Mouse (Mus musculus) frontal cortex, postnatal 14 days (tissue): ENCODE results near the gene Fnip2.
A peak's percentile ranks its signal among the peaks of the same experiment; 100 is the strongest.

Source experiments
- DNase-seq, 2 experiments: peaks; one replicate each; pipeline ENCODE4 v3.0.0; 2022; ENCODE audit warnings: low spot score in 2 of 2

Fnip2 gene

DNA sequence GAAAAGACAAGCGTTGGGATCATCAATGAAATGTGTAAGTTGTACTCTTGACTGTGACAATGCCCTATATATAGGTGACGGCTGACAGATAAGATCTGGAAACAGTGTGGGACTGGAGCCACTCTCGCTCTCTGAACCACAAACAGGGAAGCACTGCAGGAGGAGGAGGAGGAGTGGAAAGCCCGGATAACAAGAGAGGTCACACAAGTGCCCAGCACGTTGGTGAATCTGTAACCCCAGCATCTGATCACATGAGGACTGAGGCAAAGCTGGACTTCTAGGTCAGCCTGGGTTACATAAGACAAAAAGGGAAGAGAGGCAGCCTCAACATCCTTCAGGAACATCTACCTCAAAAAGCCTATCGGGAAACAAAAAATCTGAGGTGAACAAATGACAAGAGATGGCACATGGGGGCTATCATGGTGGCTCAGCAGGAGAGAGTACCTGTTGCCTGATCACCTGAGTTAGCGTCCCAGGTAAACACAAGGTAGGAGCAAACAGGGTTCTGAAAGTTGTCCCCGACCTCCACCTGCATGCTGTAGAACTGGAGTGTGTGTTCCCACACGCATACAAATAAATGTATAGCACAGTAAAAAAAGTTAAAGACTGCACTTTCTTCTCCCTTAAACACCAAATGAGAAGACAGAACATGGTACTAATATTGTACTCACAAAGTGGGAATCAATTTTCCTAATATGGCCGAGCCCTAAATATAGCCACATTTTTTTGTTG is 2.6 kb downstream of the Fnip2 start:
- DNase-seq = no peak

DNA sequence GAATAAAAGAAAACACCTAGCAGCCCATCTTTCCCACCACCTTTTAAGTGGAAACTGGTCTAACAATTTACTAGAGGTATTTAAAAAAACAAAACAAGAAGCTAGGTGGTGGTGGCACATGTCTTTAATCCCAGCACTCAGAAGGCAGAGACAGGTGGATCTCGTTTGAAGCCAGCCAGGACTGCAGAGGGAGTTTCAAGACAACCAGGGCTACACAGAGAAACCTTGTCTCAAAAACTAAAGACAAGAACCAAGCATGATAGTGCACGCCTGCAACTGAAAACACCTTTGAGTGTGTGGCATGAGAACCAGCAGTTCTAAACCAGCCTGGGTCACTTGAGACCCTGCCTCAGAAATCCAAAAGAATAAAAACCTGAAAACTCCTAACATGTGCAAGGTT is 4.1 kb downstream of the Fnip2 start:
- DNase-seq = no peak

DNA sequence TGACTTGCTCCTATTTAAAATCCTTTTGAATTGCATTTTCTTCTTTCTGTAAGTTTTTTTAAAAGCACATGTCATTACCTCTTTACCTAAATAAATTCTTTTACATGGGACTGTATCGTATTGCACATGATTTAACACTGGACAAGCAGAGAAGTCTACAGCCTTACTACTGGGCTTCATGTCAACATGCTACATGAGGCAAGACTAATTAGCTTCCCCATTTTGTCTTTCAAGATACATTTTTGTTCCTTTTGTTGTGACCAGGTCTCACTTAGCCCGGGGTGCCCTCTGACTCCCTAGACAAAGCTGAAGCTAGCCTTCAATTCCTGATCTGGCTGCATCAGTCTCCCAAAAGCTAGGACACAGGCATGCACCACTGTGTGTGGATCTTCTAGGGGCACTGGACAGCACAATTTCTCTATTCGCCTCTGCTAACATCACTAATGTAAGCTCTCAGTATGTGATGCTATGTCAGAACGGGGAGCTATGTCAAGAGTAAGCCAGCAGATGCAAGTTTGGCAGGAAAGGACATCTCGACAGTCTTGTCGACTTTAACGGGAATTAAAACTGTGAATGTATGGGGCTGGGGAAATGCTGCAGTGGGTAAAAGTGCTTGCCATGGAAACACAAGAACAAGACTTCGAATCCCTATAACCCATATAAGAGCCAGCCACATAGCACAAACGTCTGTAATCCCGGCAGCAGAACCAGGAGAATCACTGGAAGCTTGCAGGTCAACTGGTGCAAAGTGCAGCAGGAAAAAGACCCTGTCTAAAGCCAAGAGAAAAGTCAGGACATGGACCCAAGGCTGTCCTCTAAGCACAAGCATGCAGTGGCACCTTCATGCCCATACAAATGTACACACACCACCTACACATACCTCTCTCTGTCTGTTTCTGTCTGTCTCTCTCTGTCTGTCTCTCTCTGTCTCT is 5.5 kb downstream of the Fnip2 start:
- no peak for DNase-seq

DNA sequence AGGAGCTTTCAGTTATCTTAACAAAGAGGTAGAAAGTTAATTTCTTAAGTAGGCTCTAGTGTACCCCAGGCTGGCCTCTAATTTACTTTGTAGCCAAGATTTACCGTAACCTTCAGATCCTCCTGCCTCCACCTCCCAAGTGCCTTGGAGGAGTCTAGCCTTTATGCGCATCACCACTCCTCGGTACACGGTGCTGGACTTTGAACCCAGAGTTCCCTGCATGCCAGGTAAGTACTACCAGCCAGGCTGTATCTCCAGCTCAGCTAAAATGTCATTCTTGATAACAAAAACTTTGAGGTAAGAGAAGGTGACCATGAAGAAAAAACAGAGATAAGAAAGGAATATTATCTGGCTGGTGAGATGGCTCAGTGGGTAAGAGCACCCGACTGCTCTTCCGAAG is 7.0 kb downstream of the Fnip2 start:
- no peak for DNase-seq

DNA sequence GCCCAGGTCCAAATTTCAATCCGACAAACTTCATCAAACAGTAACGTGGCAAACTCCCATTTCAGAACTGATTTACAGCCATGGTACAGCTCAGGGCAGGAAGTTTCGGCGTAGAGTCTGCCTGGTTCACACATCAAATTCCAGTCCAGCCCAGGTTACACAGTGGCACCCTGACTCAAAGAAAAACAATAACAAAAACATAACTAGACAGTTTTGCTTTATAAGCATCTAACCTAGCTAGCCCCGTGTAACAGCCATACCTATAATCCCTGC is 7.9 kb downstream of the Fnip2 start:
- no peak for DNase-seq

DNA sequence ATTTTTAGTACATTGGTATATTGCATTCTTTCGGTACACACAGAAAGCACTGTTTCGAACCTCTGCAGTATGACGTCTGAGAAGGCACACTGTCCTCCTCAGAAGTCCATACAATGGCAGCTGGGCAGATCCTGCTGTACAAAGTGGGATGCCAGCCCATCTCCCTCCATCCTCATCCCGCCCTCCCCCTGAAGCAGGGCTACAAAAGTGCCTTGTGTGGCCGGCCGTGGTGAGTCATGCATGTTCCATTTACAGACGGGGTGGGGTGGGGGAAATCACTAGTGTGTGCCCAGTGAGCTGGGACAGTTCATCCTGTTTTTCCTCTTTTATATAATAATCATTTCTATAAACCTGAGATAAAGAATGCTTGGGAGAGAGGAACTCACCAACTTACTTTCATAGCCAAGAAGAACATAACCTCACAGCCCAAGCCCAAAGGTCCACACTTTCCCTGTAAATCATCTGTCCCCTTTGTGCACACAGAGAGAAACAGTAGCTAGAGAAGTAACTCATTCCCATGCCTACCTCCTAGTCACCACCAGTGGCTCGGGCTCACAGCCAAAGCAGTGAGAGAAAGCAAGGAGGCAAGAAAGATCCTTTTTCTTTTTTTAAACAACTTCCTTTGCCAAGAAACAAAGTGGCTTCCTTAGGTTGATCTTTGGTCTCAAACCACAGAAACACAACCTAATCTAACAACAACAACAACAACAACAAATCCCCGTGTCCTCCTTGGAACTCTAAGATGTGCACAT is 8.4 kb downstream of the Fnip2 start:
- DNase-seq = peak in 1 of 2 experiments; percentile 40

DNA sequence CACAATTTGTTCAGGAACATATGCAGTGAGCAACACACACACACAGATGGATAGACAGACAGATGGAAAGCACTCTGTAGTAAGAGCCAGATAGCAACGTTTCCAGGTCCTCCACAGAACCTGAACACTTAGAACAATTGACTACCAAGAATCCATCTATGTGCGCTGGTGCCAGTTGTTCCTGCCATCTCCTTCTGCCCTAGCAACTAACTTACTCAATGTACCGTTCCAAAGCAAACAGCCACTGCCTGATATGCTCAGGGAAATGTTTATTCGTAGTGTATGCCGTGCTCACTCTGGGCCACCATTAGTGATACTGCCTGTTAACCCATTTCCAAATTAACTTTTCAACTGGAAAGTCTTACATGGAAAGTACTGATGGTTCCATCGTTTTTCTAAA is 12.5 kb downstream of the Fnip2 start:
- DNase-seq = no peak

DNA sequence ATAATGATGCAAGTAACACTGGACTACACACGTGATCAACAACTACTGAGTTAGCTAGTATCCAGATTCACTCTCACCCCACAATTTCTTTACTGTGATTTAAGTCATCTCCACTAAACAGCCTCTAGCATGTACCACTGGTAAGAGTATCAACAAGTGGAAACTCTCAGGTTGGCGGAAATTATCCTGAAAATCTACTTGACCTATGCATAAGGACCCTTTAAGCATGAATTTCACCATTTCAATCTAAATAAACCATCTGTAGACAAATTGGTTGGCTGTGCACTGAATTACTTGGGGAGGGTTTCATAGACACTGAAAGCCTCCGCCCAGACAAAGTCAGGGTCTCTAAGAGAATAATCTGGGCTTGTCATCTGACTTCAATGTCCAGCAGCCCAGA is 13.8 kb downstream of the Fnip2 start:
- no peak for DNase-seq

DNA sequence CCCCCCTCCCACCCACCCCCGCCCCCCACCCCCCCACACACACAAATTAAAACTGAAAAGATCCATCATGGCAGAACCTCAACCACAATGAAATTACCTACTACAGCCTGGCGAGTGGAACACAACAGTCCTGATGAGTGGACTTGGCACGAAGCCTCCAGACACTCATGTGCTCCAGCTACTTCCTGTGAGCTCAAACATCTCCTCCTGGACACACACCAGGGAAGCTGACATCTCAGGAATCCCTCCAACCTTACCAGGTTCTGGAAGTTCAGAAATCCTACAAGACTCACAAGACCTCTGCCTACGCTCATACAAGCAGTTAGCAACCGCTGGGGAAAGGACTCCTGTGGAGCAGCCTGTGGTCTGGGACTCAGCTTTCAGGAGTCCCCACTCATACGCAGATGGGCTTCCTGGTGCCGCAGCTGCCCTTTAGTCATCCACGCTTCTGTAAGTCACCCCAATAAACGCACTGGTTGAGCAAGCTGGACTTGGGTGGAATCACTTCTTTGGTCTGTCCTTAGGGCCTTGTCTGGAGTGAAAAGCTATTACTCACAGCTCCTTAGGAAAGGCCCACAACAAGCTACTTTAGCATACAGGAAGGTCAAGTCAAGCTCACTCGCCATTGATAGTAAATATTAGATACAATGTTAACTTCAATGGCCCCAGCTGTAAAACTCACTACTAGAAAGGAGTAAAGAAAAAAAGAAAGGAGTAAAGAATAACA is 15.6 kb downstream of the Fnip2 start:
- DNase-seq = no peak

DNA sequence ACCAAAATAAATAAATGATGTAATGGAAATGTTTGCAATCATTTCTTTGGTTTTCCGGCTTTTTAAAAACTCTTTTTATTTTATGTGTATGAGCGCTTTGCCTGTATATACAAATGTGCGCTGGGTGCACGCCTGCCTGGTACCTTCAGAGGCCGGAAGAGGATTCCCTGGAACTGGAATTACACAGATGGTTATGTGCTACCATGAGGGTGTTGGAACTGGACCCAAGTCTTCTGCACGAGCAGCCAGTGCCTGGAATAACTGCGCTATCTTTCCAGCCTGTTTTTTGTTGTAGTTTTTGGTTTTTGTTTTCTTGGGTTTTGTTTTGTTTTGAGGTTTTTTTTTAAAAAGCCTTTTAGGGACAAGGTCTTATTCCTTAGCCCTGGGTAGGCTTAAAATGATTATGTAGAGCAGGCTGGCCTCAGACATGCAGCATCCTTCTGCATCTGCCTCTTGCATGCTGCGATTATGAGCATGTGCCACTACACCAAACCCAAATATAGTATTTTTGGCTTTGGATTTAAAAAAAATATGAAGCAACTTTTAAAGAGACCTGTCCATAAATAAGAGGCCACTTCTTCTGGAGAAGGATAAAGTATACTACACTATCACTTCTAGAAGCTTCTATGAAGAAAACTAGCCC is 17.7 kb downstream of the Fnip2 start:
- no peak for DNase-seq

DNA sequence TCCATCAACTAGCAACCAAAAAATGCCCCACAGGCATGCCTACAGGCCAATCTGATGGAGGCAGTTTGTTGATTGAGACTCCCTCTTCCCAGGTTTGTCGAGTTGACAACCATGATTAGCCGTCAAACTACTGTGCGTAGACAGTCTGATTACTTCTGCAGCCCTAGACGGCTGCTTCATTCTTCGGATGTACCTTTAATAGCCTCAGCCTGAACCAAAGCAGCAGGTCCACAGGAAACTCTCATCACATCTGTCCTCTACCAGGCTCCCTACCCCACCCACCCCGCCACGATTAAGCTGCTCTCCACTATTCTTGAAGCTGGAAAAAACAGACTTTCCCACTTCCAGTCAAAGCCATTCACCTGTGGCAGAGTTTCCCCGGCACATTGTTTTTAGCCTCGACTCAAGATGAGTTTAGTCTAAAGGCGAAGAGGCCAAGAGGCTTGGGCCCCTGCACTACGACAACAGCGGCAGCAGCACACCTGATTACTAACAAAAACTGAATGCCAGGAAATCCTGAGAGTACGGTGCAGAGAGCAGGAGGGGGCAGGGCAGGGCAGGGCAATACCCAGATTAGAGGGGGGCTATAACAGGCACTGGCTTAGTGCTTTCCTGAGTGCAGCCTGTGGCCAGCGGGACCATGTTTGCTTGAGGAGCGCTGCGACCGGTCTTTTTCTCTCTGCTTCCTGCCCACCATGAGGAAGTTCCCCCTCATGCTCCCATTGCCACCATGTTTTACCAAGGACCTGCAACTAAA is 18.7 kb downstream of the Fnip2 start:
- DNase-seq = no peak

DNA sequence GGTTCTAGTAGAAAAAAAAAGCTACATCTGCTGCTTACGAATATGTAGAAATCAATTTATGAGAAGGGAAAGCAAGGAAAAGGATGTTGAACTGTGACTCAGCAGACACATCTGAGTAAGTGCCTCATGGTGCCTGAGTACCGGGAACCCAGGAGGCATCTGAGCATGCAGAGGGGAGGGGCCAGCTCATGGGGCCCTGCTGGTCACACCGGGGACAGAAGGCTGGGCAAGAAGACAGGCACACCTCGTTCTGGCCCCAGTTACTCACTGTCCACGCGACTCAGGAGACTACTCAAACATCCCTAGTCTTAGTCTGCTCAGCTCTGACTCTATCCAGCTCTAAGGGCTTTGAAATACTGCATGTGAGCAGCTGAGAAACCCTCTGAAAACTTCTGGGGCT is 25.0 kb downstream of the Fnip2 start:
- no peak for DNase-seq

DNA sequence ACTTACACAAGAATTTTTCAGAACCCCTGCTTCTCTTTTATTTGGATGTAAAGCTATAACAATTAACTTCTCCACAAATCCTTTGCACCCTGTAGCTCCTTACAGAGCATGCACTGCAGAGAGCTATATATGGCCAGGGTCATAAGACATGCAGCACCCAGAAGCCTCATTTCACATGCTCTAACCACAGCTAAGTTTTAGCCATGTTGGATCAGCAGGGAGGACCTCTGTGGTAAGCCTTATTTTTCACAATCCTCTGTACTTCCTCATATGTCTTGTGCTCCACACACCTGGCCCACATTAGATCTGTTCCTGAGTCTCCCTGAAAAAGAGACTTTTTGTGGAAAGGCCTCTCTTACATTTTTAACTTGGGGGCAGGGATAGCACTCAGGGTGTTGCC is 27.9 kb downstream of the Fnip2 start:
- DNase-seq = no peak

DNA sequence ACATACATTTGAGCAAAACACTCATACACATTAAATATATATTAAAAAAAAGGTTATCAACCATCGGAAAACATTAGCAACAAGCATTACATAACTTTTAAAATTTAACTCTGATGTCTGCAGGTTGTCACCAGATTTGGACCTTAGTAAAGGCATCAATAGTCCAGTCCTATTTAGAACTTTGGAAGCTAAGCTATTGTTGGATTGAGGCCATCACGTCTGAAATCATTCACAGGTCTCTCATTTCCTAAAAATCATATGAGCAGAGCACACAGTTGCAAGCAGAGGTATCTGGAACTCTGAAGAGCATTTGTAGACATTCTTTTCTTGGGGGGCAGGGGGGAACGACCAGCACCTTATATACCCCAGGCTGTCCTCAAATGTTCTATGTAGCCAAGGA is 28.5 kb downstream of the Fnip2 start:
- DNase-seq = no peak

DNA sequence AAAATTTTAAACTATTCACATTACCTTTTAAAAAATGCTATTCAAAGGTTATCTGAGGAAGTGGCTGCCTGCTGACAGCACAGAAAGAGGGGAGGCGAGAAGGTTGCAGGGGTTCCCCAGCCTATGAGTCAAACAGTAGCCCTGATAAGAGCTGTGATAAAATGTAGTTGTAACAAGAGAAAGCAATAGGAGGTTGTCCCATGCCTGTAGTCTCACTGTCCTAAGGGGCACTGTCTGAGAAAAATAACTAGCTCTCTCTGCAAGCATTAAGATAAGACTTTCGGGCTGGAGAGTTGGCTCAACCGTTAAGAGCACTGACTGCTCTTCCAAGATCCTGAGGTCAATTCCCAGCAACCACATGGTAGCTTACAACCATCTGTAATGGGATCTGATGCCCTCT is 29.3 kb downstream of the Fnip2 start:
- no peak for DNase-seq

DNA sequence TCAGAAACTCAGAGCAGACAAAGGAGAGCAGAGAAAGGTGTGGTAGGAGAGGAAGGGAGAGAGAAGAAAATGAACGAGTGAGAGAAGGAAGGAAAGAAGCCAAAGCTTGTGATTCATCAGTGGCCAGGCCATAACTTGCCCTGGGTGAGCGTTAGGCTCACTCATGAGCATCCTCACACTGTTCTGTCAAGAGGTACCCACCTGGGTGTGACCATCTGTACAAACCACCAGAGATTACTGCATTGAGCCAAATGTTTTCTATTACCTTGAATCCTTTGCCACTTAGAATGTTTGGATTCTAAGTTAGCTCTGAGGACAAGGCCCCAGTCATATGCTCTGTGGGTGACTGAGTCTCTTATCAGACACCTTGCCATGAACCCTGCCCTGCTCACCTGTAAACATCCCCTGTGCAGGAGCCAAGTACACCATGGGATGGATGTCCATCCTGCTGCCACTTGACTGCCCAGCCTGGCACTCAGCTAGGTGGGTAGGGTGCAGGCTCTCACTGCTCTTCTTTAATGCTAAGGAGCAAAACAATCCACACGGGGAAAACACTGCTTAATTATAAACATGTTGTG is 29.9 kb downstream of the Fnip2 start:
- DNase-seq = no peak

DNA sequence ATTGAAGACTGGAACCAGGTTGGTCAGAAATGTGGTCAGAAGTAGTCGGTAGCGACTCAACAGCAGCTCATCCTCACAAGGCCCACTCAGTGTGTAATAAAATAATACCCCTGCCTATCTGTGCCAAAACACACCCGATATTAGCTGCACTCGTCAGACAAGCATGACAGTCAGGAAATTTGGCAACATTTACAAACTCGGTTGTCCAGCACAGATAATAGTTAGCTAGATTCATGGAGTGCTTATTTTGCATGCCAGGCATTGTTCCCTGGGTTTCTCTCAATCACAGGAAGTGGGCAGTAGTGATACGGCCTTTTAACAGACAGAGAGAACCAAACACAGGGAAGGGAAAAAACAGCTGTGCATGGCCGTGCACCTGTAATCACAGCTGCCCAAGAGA is 30.6 kb downstream of the Fnip2 start:
- DNase-seq = no peak

DNA sequence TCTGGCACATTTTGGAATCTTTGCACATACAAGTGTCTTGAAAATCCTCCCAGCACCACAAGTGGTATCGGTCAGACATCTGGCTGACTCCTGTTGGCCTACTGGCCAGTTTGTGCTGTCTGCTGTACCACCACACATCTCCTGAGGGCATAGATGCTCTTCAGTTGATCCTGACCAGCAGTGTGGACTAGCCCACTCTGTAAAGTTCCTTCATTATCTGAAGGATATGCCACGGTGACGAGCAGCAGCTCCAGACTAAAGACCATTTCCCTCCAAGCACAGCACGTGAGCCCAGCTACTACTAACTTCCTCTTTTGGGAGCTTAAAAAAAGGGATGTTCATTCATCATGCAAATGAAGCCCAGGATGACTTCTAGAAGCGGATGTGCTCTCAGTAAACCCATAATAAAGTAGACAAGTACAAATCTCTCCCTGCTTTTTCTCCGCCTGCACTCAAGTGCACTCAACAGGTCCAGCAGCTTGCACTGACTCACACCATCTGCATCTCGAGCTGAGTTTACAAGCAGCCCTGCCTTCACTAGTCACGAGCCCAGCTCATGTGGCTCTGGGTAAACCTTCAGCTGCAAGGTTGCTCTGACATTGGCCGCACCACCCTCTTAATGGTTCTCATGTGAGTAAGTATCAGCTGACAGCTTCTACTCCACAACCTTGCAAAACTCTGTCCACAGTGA is 35.9 kb downstream of the Fnip2 start:
- peak; percentile 28 to 57 for DNase-seq

DNA sequence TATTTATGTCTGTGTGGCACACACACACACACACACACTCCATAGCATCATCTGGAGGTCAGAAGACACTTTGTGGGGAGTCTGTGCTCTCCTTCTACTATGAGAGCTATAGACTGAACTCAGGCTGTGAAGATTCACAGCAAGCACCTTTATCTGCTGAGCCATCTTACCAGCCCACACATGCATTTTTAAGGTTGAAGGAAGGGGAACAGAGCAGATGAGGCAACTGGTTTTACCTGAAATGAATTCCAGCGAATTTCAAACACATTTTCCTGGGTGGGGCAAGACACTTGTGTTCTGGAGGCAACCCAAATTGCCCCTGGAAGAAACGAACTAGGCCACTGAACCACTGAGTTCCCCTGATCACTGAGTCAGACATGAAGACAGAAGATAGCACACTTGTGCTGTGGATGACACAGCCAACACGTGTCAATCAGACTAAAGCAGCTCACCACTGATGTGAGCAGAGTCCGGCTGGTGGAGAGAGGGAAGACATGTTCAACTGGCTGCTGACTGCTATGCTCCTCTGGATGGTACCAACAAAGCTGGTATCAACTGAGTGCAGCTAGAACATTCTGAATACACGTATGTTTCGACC is 38.0 kb downstream of the Fnip2 start:
- no peak for DNase-seq
